Mouse (Mus musculus) MEL (cell line): Measurements from ENCODE around the gene Itga8. TPM values are rescaled to one million over a fixed set of nuclear protein-coding genes. Genes with fewer than 3 reads are reported as not detected.

Experiments
- DNase-seq: peaks from one replicate; pipeline ENCODE4 v3.0.0; 2011; ENCODE audit warnings: low read depth, low spot score
- H3K27ac ChIP-seq: 2 replicates; pipeline ENCODE4 v1.5.1; 2012; ENCODE audit warnings: low read depth, mild to moderate bottlenecking, control low read depth, low read length, moderate library complexity; ENCODE audit not compliant: control insufficient read depth
- H3K27me3 ChIP-seq, 2 experiments: fragments of 150-350 bp in 1 of 2; sonication (generic) in 1 of 2; 2 replicates each; pipeline ENCODE4 v1.6.1; 2012; ENCODE audit warnings: low read length in 2 of 2, mild to moderate bottlenecking in 2 of 2, improper control_type of control experiment in 1 of 2, moderate library complexity in 1 of 2; ENCODE audit not compliant: insufficient read depth in 2 of 2, control insufficient read depth in 1 of 2
- H3K36me3 ChIP-seq, 2 experiments: 2 replicates each; pipeline ENCODE4 v1.6.1; 2012 to 2014; ENCODE audit warnings: low read length in 2 of 2, improper control_type of control experiment in 1 of 2, inconsistent platforms in 1 of 2, mild to moderate bottlenecking in 1 of 2; ENCODE audit not compliant: insufficient read depth in 2 of 2, control insufficient read depth in 1 of 2
- H3K4me1 ChIP-seq, 2 experiments: fragments of 150-350 bp in 1 of 2; sonication (generic) in 1 of 2; 2 replicates each; pipeline ENCODE4 v1.6.1; 2012; ENCODE audit warnings: low read length in 2 of 2, improper control_type of control experiment in 1 of 2, mild to moderate bottlenecking in 1 of 2; ENCODE audit not compliant: insufficient read depth in 2 of 2, control insufficient read depth in 1 of 2
- H3K4me3 ChIP-seq, 2 experiments: fragments of 150-350 bp in 1 of 2; sonication (generic) in 1 of 2; 2 replicates each; pipeline ENCODE4 v1.5.1; 2012; ENCODE audit warnings: low read depth in 2 of 2, low read length in 2 of 2, mild to moderate bottlenecking in 2 of 2, moderate library complexity in 2 of 2, control low read depth in 1 of 2, improper control_type of control experiment in 1 of 2; ENCODE audit not compliant: control insufficient read depth in 1 of 2, insufficient read depth in 1 of 2
- H3K79me2 ChIP-seq: 2 replicates; pipeline ENCODE4 v1.6.1; 2012; ENCODE audit warnings: mild to moderate bottlenecking, low read length, moderate library complexity; ENCODE audit not compliant: control insufficient read depth, poor library complexity, insufficient read depth
- H3K9ac ChIP-seq: 2 replicates; pipeline ENCODE4 v1.6.1; 2012; ENCODE audit warnings: low read depth, mild to moderate bottlenecking, control low read depth, low read length, moderate library complexity; ENCODE audit not compliant: control insufficient read depth, poor library complexity, severe bottlenecking
- H3K9me3 ChIP-seq: fragments of 150-350 bp; sonication (generic); replicated peaks from 2 replicates; pipeline ENCODE4 v1.6.1; 2012; ENCODE audit warnings: mild to moderate bottlenecking, low read length, improper control_type of control experiment, moderate library complexity; ENCODE audit not compliant: insufficient read depth
- CHD2 ChIP-seq: IDR thresholded peaks from 2 replicates; pipeline ENCODE4 v1.6.1; 2011; ENCODE audit warnings: low read length, improper control_type of control experiment
- CTCF ChIP-seq, 3 experiments: IDR thresholded peaks in 2 of 3; conservative IDR thresholded peaks in 1 of 3; 2 replicates each; pipeline ENCODE4 v1.5.1; 2011 to 2012; ENCODE audit warnings: low read length in 3 of 3, low read depth in 2 of 3, mild to moderate bottlenecking in 2 of 3, improper control_type of control experiment in 1 of 3, inconsistent platforms in 1 of 3, mixed read lengths in 1 of 3, moderate library complexity in 1 of 3; ENCODE audit not compliant: control insufficient read depth in 1 of 3, insufficient read depth in 1 of 3, poor library complexity in 1 of 3, severe bottlenecking in 1 of 3
- ELF1 ChIP-seq: IDR thresholded peaks from 2 replicates; pipeline ENCODE4 v1.6.1; 2014; ENCODE audit warnings: low read depth, mild to moderate bottlenecking, inconsistent platforms, low read length, improper control_type of control experiment, moderate library complexity
- GABPA ChIP-seq: IDR thresholded peaks from 2 replicates; pipeline ENCODE4 v1.6.1; 2012; ENCODE audit warnings: low read depth, mild to moderate bottlenecking, inconsistent platforms, low read length, improper control_type of control experiment, moderate library complexity
- GATA1 ChIP-seq: IDR thresholded peaks from 2 replicates; pipeline ENCODE4 v1.6.1; 2011; ENCODE audit warnings: low read depth, low read length, improper control_type of control experiment
- HCFC1 ChIP-seq: IDR thresholded peaks from 2 replicates; pipeline ENCODE4 v1.6.1; 2012; ENCODE audit warnings: low read depth, mild to moderate bottlenecking, inconsistent platforms, low read length, improper control_type of control experiment, moderate library complexity
- MAFK ChIP-seq: IDR thresholded peaks from 2 replicates; pipeline ENCODE4 v1.6.1; 2011; ENCODE audit warnings: low read depth, mild to moderate bottlenecking, low read length, improper control_type of control experiment, borderline replicate concordance
- MAZ ChIP-seq: IDR thresholded peaks from 2 replicates; pipeline ENCODE4 v1.6.1; 2012; ENCODE audit warnings: low read depth, mild to moderate bottlenecking, inconsistent platforms, low read length, improper control_type of control experiment
- MYC ChIP-seq: IDR thresholded peaks from 2 replicates; pipeline ENCODE4 v1.6.1; 2011; ENCODE audit warnings: low read depth, mild to moderate bottlenecking, low read length, improper control_type of control experiment, moderate library complexity
- NELFE ChIP-seq: IDR thresholded peaks from 2 replicates; pipeline ENCODE4 v1.6.1; 2011; ENCODE audit warnings: low read depth, low read length, improper control_type of control experiment
- NRF1 ChIP-seq: IDR thresholded peaks from 2 replicates; pipeline ENCODE4 v1.6.1; 2014; ENCODE audit warnings: low read depth, mild to moderate bottlenecking, inconsistent platforms, low read length, improper control_type of control experiment, moderate library complexity; ENCODE audit not compliant: poor library complexity, insufficient read depth, severe bottlenecking
- POLR2A ChIP-seq, 2 experiments: IDR thresholded peaks; 2 replicates each; pipeline ENCODE4 v1.6.1; 2011 to 2012; ENCODE audit warnings: low read length in 2 of 2, mild to moderate bottlenecking in 2 of 2, control low read depth in 1 of 2, improper control_type of control experiment in 1 of 2, low read depth in 1 of 2, moderate library complexity in 1 of 2; ENCODE audit not compliant: control insufficient read depth in 1 of 2, insufficient read depth in 1 of 2, poor library complexity in 1 of 2
- POLR2AphosphoS2 ChIP-seq: IDR thresholded peaks from 2 replicates; pipeline ENCODE4 v1.6.1; 2011; ENCODE audit warnings: low read length, improper control_type of control experiment
- POLR2AphosphoS5 ChIP-seq: IDR thresholded peaks from 2 replicates; pipeline ENCODE4 v1.6.1; 2012; ENCODE audit warnings: low read depth, borderline replicate concordance, mild to moderate bottlenecking, inconsistent platforms, low read length, moderate library complexity, mixed read lengths
- RCOR1 ChIP-seq: IDR thresholded peaks from 2 replicates; pipeline ENCODE4 v1.6.1; 2012; ENCODE audit warnings: low read depth, mild to moderate bottlenecking, inconsistent platforms, low read length, improper control_type of control experiment
- SIN3A ChIP-seq: IDR thresholded peaks from 2 replicates; pipeline ENCODE4 v1.6.1; 2012; ENCODE audit warnings: low read length, improper control_type of control experiment, inconsistent platforms
- TAL1 ChIP-seq: IDR thresholded peaks from 2 replicates; pipeline ENCODE4 v1.6.1; 2012; ENCODE audit warnings: mild to moderate bottlenecking, inconsistent platforms, low read length, moderate library complexity, mixed read lengths
- USF2 ChIP-seq, 2 experiments: IDR thresholded peaks; 2 replicates each; pipeline ENCODE4 v1.6.1; 2011 to 2012; ENCODE audit warnings: improper control_type of control experiment in 2 of 2, low read length in 2 of 2, borderline replicate concordance in 1 of 2, inconsistent platforms in 1 of 2, low read depth in 1 of 2, mild to moderate bottlenecking in 1 of 2; ENCODE audit not compliant: insufficient read depth in 1 of 2
- ZC3H11A ChIP-seq: IDR thresholded peaks from 2 replicates; pipeline ENCODE4 v1.6.1; 2012; ENCODE audit warnings: low read depth, mild to moderate bottlenecking, inconsistent platforms, low read length, improper control_type of control experiment
- ZKSCAN1 ChIP-seq: IDR thresholded peaks from 2 replicates; pipeline ENCODE4 v1.6.1; 2012; ENCODE audit warnings: low read depth, mild to moderate bottlenecking, inconsistent platforms, low read length, improper control_type of control experiment, moderate library complexity
- ZNF384 ChIP-seq: IDR thresholded peaks from 2 replicates; pipeline ENCODE4 v1.6.1; 2012; ENCODE audit warnings: low read depth, mild to moderate bottlenecking, inconsistent platforms, low read length, improper control_type of control experiment
- polyA plus RNA-seq, 2 experiments: library from polyadenylated mRNA; stranded (reverse) in 1 of 2; unstranded in 1 of 2; fragments of >175 nt in 1 of 2; fragments of >200 nt in 1 of 2; gene quantifications; 2 replicates each; pipeline versions ENCODE4 v1.2.1 to v1.2.4; 2012; ENCODE audit warnings: low replicate concordance in 2 of 2, low read depth in 1 of 2; ENCODE audit not compliant: insufficient read length in 2 of 2, insufficient read depth in 1 of 2, missing spikeins in 1 of 2
- total RNA-seq: library from RNA; depleted of rRNA; stranded (reverse); fragments of 300-350 nt; gene quantifications from 2 replicates; pipeline ENCODE4 v1.2.3, GENCODE M21; 2012

Gene Itga8
- total and polyA plus RNA-seq, 3 experiments, result not detected

- TF ChIP-seq RCOR1, result no peak
- no peak for TF ChIP-seq GABPA
- TF ChIP-seq ZNF384, result no peak
- no peak for TF ChIP-seq CHD2
Measured at GRCm38 (mm10) chr2:12290235-12290634, 11.5 kb downstream of the Itga8 start (continued).

DNA sequence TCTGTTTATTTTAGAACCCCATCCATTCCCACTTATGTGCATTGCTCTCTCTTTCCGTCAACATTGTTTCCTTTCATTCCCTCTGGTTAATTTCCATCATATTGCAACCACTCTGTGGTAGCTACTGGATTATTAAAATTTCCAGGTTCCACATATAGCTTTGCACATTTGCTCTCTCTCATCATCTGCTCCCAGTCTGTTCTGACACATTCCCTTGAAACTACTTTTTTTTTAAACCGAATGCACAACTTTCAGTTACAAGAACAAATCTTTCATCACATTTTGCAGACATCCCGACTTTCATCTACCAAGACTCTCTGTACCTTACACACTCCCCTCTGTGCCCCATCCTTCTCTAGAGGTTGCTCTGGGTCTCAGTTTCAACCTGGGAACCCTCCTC, 13.9 kb downstream of the Itga8 start:
- Histone ChIP-seq H3K9me3 (no peaks in the 10 kb centered on the region), H3K79me2 (no peaks in the 10 kb centered on the region), H3K9ac (no peak overlapping the region), H3K27ac (no peak overlapping the region), H3K27me3 (no peaks in the 10 kb centered on the region; a peak in 2 of 4 replicates), H3K36me3 (no peaks in the 10 kb centered on the region), H3K4me1 (no peaks in the 10 kb centered on the region), H3K4me3 (no peak overlapping the region)
- no peak for DNase-seq
- TF ChIP-seq USF2 (IDR thresholded peaks at IDR 0.05; ENCODE audit: borderline replicate concordance in 1 of 2, insufficient read depth in 1 of 2, low read depth in 1 of 2, low read length in 2 of 2) (no peak), ELF1 (no peak), SIN3A (no peak), ZC3H11A (no peak), NRF1 (no peak), POLR2A (IDR thresholded peaks at IDR 0.05; ENCODE audit: control insufficient read depth in 1 of 2, insufficient read depth in 1 of 2, low read depth in 1 of 2, low read length in 2 of 2, poor library complexity in 1 of 2) (no peak), CTCF (IDR thresholded peaks at IDR 0.05 in 2 of 3, conservative IDR thresholded peaks at IDR 0.05 in 1 of 3; ENCODE audit: control insufficient read depth in 1 of 3, insufficient read depth in 1 of 3, low read depth in 2 of 3, low read length in 3 of 3, poor library complexity in 1 of 3, severe bottlenecking in 1 of 3) (no peak), MAZ (no peak), NELFE (no peak), POLR2AphosphoS2 (no peak), ZKSCAN1 (no peak), MYC (no peak), TAL1 (no peak), MAFK (no peak), HCFC1 (no peak), GATA1 (no peak), POLR2AphosphoS5 (no peak)
